Mouse (Mus musculus): Measurements from ENCODE around the gene Zfp598. TPM values are rescaled to one million over a fixed set of nuclear protein-coding genes. Genes with fewer than 3 reads are reported as not detected.

Zfp598 gene
- total and polyA plus RNA-seq, 2 experiments from 2014 or later: 16.4 to 40.0 TPM

GRCm38 (mm10) chr17:24632813-24633449 is 36.6 kb upstream of the Zfp598 start:
- ATAC-seq (ENCODE audit: low FRiP score) (peak; percentile 22; the same call in 1 of the 2 replicates), DNase-seq (ENCODE audit: low spot score) (peak; percentile 38)
- Histone ChIP-seq H3K4me1 (ENCODE audit: insufficient read depth, low read length) (no peaks in the 10 kb centered on the region), H3K4me2 (ENCODE audit: low read depth, low read length, poor library complexity, severe bottlenecking) (peak overlapping the region; percentile 86), H3K27ac (ENCODE audit: low read depth, low read length) (peak overlapping the region; percentile 68), H3K9me3 (ENCODE audit: low read length) (no peaks in the 10 kb centered on the region), H3K36me3 (ENCODE audit: insufficient read depth, low read length) (peaks cover 28% of the 10 kb centered on the region), H3K9ac (replicated peaks; ENCODE audit: low read length, poor library complexity, severe bottlenecking) (peak overlapping the region; percentile 73), H3K4me3 (ENCODE audit: low read depth, low read length) (peak overlapping the region; percentile 66), H3K27me3 (ENCODE audit: insufficient read depth, low read length) (no peaks in the 10 kb centered on the region)
- no peak for TF ChIP-seq CTCF (IDR thresholded peaks at IDR 0.05)
- 14% methylated on average over 22 of the region's 22 CpGs for WGBS

GRCm38 (mm10) chr17:24633831-24634230 is 35.7 kb upstream of the Zfp598 start:
- Histone ChIP-seq H3K27me3 (ENCODE audit: insufficient read depth, low read length) (no peaks in the 10 kb centered on the region), H3K4me1 (ENCODE audit: insufficient read depth, low read length) (no peaks in the 10 kb centered on the region), H3K4me2 (ENCODE audit: low read depth, low read length, poor library complexity, severe bottlenecking) (no peak overlapping the region), H3K4me3 (ENCODE audit: low read depth, low read length) (no peak overlapping the region), H3K9ac (replicated peaks; ENCODE audit: low read length, poor library complexity, severe bottlenecking) (no peak overlapping the region), H3K36me3 (ENCODE audit: insufficient read depth, low read length) (peaks cover 21% of the 10 kb centered on the region), H3K9me3 (ENCODE audit: low read length) (no peaks in the 10 kb centered on the region), H3K27ac (ENCODE audit: low read depth, low read length) (no peak overlapping the region)
- 94% methylated on average over 11 of the region's 11 CpGs for WGBS
- DNase-seq (ENCODE audit: low spot score) (no peak), ATAC-seq (ENCODE audit: low FRiP score) (no peak)
- TF ChIP-seq CTCF (IDR thresholded peaks at IDR 0.05): no peak

GRCm38 (mm10) chr17:24635024-24635423 is 34.5 kb upstream of the Zfp598 start:
- no peaks in the 10 kb centered on the region for H3K4me1 ChIP-seq (ENCODE audit: insufficient read depth, low read length)
- no peak for ATAC-seq (ENCODE audit: low FRiP score)
- H3K9me3 ChIP-seq (ENCODE audit: low read length): no peaks in the 10 kb centered on the region
- DNase-seq (ENCODE audit: low spot score): no peak
- H3K4me2 ChIP-seq (ENCODE audit: low read depth, low read length, poor library complexity, severe bottlenecking): no peak overlapping the region
- 93% methylated on average over 4 of the region's 4 CpGs for WGBS
- TF ChIP-seq CTCF (IDR thresholded peaks at IDR 0.05): no peak
- no peak overlapping the region for H3K4me3 ChIP-seq (ENCODE audit: low read depth, low read length)
- no peak overlapping the region for H3K27ac ChIP-seq (ENCODE audit: low read depth, low read length)
- no peak overlapping the region for H3K9ac ChIP-seq (replicated peaks; ENCODE audit: low read length, poor library complexity, severe bottlenecking)
- H3K27me3 ChIP-seq (ENCODE audit: insufficient read depth, low read length): no peaks in the 10 kb centered on the region
- peaks cover 21% of the 10 kb centered on the region for H3K36me3 ChIP-seq (ENCODE audit: insufficient read depth, low read length)

GRCm38 (mm10) chr17:24635694-24636093 is 33.8 kb upstream of the Zfp598 start:
- no peak for TF ChIP-seq CTCF (IDR thresholded peaks at IDR 0.05)
- no peak overlapping the region for H3K27ac ChIP-seq (ENCODE audit: low read depth, low read length)
- ATAC-seq (ENCODE audit: low FRiP score): no peak
- no peak overlapping the region for H3K9ac ChIP-seq (replicated peaks; ENCODE audit: low read length, poor library complexity, severe bottlenecking)
- H3K4me2 ChIP-seq (ENCODE audit: low read depth, low read length, poor library complexity, severe bottlenecking): no peak overlapping the region
- H3K4me3 ChIP-seq (ENCODE audit: low read depth, low read length): no peak overlapping the region
- H3K9me3 ChIP-seq (ENCODE audit: low read length): no peaks in the 10 kb centered on the region
- peaks cover 22% of the 10 kb centered on the region for H3K36me3 ChIP-seq (ENCODE audit: insufficient read depth, low read length)
- WGBS: 92% methylated on average over 5 of the region's 5 CpGs
- no peaks in the 10 kb centered on the region for H3K4me1 ChIP-seq (ENCODE audit: insufficient read depth, low read length)
- no peak for DNase-seq (ENCODE audit: low spot score)
- H3K27me3 ChIP-seq (ENCODE audit: insufficient read depth, low read length): no peaks in the 10 kb centered on the region

- Histone ChIP-seq H3K4me1 (ENCODE audit: insufficient read depth, low read length) (no peaks in the 10 kb centered on the region), H3K9ac (replicated peaks; ENCODE audit: low read length, poor library complexity, severe bottlenecking) (no peak overlapping the region), H3K4me3 (ENCODE audit: low read depth, low read length) (no peak overlapping the region), H3K27ac (ENCODE audit: low read depth, low read length) (no peak overlapping the region), H3K36me3 (ENCODE audit: insufficient read depth, low read length) (peaks cover 27% of the 10 kb centered on the region), H3K27me3 (ENCODE audit: insufficient read depth, low read length) (no peaks in the 10 kb centered on the region), H3K4me2 (ENCODE audit: low read depth, low read length, poor library complexity, severe bottlenecking) (no peak overlapping the region), H3K9me3 (ENCODE audit: low read length) (no peaks in the 10 kb centered on the region)
- no peak for DNase-seq (ENCODE audit: low spot score)
- WGBS: 65% methylated on average over 5 of the region's 5 CpGs
- ATAC-seq (ENCODE audit: low FRiP score): no peak
- no peak for TF ChIP-seq CTCF (IDR thresholded peaks at IDR 0.05)
Observed at GRCm38 (mm10) chr17:24636781-24637481, 32.6 kb upstream of the Zfp598 start.

- Histone ChIP-seq H3K9ac (replicated peaks; ENCODE audit: low read length, poor library complexity, severe bottlenecking) (no peak overlapping the region), H3K4me2 (ENCODE audit: low read depth, low read length, poor library complexity, severe bottlenecking) (no peak overlapping the region), H3K4me1 (ENCODE audit: insufficient read depth, low read length) (no peaks in the 10 kb centered on the region), H3K9me3 (ENCODE audit: low read length) (no peaks in the 10 kb centered on the region), H3K36me3 (ENCODE audit: insufficient read depth, low read length) (peaks cover 34% of the 10 kb centered on the region), H3K27me3 (ENCODE audit: insufficient read depth, low read length) (no peaks in the 10 kb centered on the region), H3K4me3 (ENCODE audit: low read depth, low read length) (no peak overlapping the region), H3K27ac (ENCODE audit: low read depth, low read length) (no peak overlapping the region)
- TF ChIP-seq CTCF (IDR thresholded peaks at IDR 0.05): no peak
- ATAC-seq (ENCODE audit: low FRiP score) (no peak), DNase-seq (ENCODE audit: low spot score) (no peak)
- WGBS: 92% methylated on average over 4 of the region's 4 CpGs
Observed at GRCm38 (mm10) chr17:24638214-24638613, 31.3 kb upstream of the Zfp598 start.
